Mouse (Mus musculus) megakaryocyte, embryonic 14.5 days (primary cell): ENCODE measurements around the gene Sufu. TPM values are rescaled to one million over a fixed set of nuclear protein-coding genes. Genes with fewer than 3 reads are reported as not detected.
A peak's percentile ranks its signal among the peaks of the same experiment; 100 is the strongest.

Experiments
- H3K27me3 ChIP-seq: replicated peaks from 2 replicates; pipeline ENCODE3; 2012; ENCODE audit warnings: inconsistent platforms
- H3K36me3 ChIP-seq: replicated peaks from 2 replicates; pipeline ENCODE3; 2012; ENCODE audit warnings: low read length, inconsistent platforms, mixed read lengths
- H3K4me1 ChIP-seq: 2 replicates; pipeline ENCODE4 v1.6.1; 2012; ENCODE audit warnings: inconsistent platforms
- H3K4me3 ChIP-seq: replicated peaks from 2 replicates; pipeline ENCODE3; 2012; ENCODE audit warnings: moderate library complexity, mild to moderate bottlenecking, inconsistent platforms
- H3K9me3 ChIP-seq: 2 replicates; pipeline ENCODE4 v1.6.1; 2012; ENCODE audit warnings: inconsistent platforms
- FLI1 ChIP-seq: IDR thresholded peaks from 2 replicates; pipeline ENCODE4 v1.6.1; 2012; ENCODE audit warnings: low read length, inconsistent platforms, mixed read lengths
- GATA1 ChIP-seq: IDR thresholded peaks from 3 replicates; pipeline ENCODE4 v1.6.1; 2012; ENCODE audit warnings: mixed read lengths, low read length, inconsistent platforms, borderline replicate concordance
- polyA plus RNA-seq: library from polyadenylated mRNA; stranded (reverse); fragments of >175 nt; gene quantifications from 2 replicates; pipeline ENCODE4 v1.2.3, GENCODE M21; 2012; ENCODE audit warnings: low replicate concordance; ENCODE audit not compliant: insufficient read depth

The Sufu gene
- 8.7 and 23.5 TPM in 2 replicates for polyA plus RNA-seq

DNA sequence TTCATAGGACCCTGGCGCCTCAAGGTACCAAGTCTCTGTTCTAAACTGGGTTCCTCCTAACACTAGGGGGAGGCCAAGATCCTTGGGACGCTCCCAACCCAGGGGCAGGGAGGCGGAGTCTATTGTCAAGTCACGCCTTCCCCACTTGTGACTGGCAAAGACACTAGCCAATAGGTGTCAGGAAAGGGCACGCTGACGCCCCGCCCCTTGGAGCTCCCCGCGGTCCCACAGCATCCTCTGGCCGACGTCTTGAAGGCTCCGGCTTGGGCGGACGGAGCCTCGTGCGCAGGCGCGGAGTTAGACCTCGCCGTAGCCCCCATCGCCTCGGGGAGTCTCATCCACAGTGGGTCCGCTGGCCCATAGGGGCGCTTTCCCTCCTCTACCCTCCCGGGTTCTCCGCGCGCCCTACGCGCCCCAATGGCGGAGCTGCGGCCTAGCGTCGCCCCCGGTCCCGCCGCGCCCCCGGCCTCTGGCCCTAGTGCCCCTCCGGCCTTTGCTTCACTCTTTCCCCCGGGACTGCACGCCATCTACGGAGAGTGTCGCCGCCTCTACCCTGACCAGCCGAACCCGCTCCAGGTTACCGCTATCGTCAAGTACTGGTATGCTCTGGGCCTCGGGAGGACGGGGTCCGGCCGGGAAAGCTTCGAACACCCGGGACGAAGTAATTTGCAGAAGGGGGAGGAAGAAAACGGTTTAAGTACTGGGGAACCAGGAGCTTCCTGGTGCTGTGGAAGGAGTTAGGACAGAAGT lies at the start of gene Sufu:
Gene Sufu, plus strand, starts transcription at position 211 of the 750 bp plus-strand sequence.
- no peak for TF ChIP-seq GATA1
- no peak for TF ChIP-seq FLI1
- peaks cover 49% of the 10 kb centered on the region for H3K4me1 ChIP-seq

DNA sequence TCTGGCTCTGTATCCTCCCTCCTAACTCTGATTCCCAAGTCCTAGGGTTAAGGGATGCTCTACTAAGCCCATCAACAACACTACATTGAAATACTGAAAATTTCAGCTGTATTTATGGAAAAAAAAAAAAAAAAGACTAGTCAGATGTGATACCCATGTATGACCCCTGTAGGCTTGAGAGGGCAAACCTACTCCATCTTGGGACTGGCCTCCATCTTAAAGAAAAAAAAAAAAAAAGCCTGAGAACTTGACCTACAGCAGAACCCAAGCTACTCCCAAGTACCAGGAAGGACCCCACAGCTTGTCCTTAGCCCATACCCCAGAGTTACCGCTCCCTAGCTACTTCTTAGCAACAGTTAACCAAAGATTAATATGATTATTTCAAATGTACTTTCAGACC lies 49.5 kb upstream of the Sufu start:
- Histone ChIP-seq H3K4me1 (peaks cover 41% of the 10 kb centered on the region), H3K4me3 (no peak overlapping the region), H3K27me3 (peaks cover 72% of the 10 kb centered on the region), H3K9me3 (no peaks in the 10 kb centered on the region), H3K36me3 (no peaks in the 10 kb centered on the region)
- TF ChIP-seq FLI1 = no peak
- no peak for TF ChIP-seq GATA1

More for the DNA sequence above, at the start of gene Sufu:
- Histone ChIP-seq H3K27me3 (no peaks in the 10 kb centered on the region), H3K9me3 (no peaks in the 10 kb centered on the region), H3K36me3 (peaks cover 26% of the 10 kb centered on the region), H3K4me3 (peak within 1 kb of the TSS; percentile 98)

DNA sequence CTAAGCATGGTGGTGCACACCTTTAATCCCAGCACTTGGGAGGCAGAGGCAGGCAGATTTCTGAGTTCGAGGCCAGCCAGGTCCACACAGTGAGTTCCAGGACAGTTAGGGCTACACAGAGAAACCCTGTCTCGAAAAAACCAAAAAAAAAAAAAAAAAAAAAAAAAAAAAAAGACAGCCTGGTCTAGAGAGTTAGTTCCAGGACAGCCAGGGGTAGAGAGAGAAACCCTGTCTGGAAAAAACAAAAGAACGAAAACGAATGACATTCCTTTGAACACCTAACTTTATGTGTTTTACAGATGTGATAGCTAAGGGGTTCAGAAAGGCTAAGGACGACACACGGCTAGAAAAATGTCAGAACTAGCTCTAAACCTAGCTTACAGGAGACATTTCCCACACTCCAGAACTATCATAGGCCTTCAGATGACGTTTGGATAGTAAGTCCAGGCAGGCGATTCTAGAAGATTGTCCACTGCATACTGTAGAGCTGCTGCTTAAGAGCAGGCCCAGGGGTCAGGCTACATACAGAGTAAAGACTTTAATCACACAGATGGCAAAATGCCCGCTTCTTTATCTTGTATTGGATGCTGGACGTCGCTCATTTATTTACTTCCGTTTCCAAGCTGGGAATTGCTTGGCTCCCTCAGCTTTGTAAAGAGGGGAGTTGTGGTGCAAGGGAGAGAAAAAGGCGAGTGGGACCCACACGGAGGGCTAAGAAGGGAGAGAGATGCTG lies 48.6 kb upstream of the Sufu start:
- H3K4me3 ChIP-seq = peak overlapping the region; percentile 93
- H3K36me3 ChIP-seq = no peaks in the 10 kb centered on the region
- no peaks in the 10 kb centered on the region for H3K9me3 ChIP-seq
- peaks cover 80% of the 10 kb centered on the region for H3K27me3 ChIP-seq
- H3K4me1 ChIP-seq = peaks cover 41% of the 10 kb centered on the region
- TF ChIP-seq FLI1 = no peak
- no peak for TF ChIP-seq GATA1

DNA sequence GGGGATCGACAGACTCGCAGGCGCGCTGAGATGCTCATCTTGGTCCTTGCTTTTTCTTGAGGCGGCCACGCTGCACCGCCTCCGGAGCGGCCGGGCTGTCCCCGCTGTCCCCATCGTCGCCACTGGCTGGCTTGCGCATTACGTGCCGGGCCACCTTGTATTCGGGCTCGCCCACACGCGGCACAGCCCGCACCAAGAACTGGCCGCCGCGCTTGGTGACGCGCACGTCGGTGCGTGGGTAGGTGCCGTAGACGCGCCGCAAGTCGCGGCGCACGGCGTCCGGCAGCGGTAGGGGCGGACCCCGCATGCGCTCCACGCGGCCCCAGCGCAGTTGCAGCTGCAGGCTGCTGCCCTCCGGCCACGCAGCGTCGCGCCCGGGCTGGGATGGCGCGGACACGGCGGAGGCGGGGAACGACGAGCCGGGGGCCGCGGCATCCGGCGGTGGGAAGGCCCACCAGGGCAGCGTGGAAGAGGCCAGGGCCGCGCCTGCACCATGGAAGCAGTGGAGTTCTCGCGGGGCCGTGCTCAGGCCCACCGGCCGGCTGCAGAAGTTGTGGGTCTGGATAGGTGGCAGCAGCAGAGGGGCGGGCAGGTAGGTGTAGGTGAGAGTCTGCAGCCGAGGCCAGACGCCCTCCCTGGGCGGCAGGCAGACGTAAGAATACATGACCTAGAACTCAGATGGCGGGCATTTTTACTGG lies 47.8 kb upstream of the Sufu start:
- no peaks in the 10 kb centered on the region for H3K36me3 ChIP-seq
- peaks cover 35% of the 10 kb centered on the region for H3K4me1 ChIP-seq
- peaks cover 83% of the 10 kb centered on the region for H3K27me3 ChIP-seq
- H3K9me3 ChIP-seq = 0 out of 2 replicates have a peak, but pooled peaks cover 3% of the 10 kb centered on the region
- TF ChIP-seq FLI1 = no peak
- TF ChIP-seq GATA1 = no peak
- peak overlapping the region; percentile 93 for H3K4me3 ChIP-seq

DNA sequence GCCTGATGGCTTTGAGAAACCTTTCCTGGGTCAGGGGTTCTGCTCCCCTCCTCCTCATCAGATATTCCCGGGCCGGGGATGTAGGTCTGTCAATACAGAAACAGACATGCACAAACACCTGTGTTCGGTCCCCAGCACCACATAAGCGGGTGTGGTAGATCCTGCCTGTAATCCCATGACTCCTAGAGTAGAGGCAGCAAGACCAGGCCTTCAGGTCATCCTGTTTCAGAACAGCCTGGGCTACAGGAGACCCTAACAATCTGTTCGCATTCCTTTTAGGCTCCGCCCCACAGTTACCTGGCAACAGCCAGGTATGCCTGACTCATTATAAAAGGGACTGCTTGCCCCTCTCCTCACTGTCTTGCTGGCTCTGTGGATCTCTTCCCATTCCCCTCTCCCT lies 47.1 kb upstream of the Sufu start:
- H3K4me3 ChIP-seq = peak overlapping the region; percentile 93
- no peaks in the 10 kb centered on the region for H3K36me3 ChIP-seq
- H3K4me1 ChIP-seq = peaks cover 33% of the 10 kb centered on the region
- H3K27me3 ChIP-seq = peaks cover 82% of the 10 kb centered on the region
- H3K9me3 ChIP-seq = peaks cover 8% of the 10 kb centered on the region
- TF ChIP-seq FLI1 = no peak
- TF ChIP-seq GATA1 = no peak

DNA sequence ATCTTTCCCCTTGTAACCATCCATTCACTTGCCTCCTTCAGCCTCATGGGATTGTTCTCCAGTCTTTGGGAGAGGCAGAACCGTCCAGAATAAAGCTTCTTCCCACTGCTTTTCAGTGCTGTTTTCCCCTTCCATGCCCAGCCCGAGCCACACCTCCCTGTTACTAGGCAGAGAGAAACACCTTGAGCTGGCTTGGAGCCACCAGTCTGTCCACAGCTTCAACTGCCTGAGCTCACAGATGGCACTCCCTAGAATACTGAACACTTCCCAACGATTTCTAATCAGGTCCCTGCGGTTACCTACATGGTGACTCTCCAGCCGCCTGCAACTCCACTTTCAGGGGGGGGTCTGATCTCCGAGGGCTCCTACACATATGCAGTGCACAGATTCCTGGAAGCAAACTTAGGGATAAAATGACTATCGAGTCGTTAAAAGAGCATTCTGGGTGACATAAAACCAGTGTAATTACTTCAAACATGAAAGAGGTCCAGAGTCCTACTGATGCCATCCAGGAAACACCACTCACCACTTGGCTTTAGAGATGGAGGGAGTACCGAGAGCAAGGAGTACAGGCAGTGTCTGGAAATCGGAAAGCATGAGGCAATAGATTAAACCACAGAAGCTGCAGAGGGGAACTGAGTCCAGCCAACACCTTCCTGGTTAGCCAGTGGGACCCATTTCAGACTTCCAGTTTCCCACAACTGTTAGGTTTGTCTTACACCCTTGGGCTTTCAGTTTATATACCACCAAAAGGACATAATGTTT lies 46.3 kb upstream of the Sufu start, which contains the start of gene 2310034G01Rik:
Gene 2310034G01Rik, minus strand, starts transcription at position 135 of the 765 bp plus-strand sequence.
- Histone ChIP-seq H3K36me3 (no peaks in the 10 kb centered on the region), H3K4me1 (peaks cover 25% of the 10 kb centered on the region), H3K27me3 (peaks cover 82% of the 10 kb centered on the region), H3K9me3 (peaks cover 12% of the 10 kb centered on the region), H3K4me3 (peak within 1 kb of the TSS; percentile 93)
- TF ChIP-seq GATA1 = no peak
- no peak for TF ChIP-seq FLI1

DNA sequence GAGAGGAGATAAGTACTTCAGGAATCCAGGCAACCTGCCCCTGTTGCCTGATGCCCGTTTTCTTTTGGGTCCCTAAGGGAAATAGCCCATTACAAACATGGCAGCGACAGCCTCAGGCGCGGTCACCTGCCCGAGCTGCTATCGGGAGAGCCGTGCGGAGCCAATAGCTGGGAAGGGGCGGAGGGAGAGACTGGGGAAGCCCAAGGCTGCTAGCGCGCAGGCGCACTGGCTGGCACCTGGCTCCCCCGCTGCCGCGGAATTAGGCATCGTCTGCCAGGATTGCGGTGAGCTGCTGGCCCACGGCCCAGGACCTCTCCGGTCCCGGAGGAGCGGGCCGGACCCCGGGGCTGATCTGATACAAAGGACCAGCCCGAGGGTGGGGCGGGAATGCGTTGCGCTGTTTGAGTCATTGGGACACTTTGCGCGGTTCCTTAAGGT lies 40.0 kb upstream of the Sufu start:
- H3K4me3 ChIP-seq = peak overlapping the region; percentile 90
- H3K36me3 ChIP-seq = no peaks in the 10 kb centered on the region
- peaks cover 83% of the 10 kb centered on the region for H3K27me3 ChIP-seq
- TF ChIP-seq GATA1 = no peak
- TF ChIP-seq FLI1 = no peak
- H3K9me3 ChIP-seq = peaks cover 26% of the 10 kb centered on the region
- peaks cover 31% of the 10 kb centered on the region for H3K4me1 ChIP-seq

DNA sequence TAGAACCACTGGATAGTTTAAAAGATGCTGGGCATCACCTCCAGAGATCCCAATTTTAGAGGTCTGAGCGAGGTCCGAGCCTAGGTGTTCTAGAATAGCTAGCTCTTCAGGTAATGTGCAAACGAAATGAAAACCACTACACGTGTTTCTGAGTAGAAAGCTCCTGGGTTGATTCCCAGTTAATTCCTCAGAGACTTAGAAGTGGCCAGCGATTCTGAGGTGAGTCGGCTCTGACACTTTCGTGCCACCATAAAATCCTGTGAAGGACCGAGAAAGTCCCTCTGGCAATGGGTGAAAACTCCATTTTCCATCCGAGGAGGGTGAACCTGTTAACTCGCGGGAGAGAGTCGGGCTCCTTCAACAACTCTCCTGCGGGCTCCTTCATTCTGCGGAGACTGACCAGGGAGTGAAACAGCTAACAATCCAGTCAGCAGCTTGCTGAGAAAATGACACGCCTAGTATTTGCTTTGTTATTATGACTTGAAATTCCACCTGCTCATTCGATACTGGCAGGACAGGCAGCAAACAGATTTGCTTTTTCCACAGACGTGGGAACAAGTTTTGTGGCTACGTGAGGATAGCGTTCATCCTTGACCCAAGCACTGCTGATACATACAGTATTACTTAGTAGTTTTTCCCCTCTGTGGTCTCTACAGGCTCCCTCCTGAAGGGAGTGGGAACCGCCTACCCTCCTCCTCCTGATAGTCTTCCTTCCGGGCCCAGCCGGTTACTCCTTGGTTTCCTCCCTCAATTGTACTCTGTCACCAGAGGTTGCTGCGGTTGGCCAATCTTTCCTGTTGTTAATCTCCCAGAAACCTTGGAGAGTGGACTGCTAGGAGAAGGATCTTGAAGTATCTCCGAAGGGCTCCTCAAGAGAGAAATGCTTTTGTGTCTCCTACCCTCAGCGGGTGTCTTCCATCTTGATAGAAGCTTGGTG lies 39.1 kb upstream of the Sufu start:
- Histone ChIP-seq H3K27me3 (peaks cover 81% of the 10 kb centered on the region), H3K9me3 (peaks cover 31% of the 10 kb centered on the region), H3K4me1 (peaks cover 31% of the 10 kb centered on the region), H3K36me3 (no peaks in the 10 kb centered on the region), H3K4me3 (peak overlapping the region; percentile 90)
- no peak for TF ChIP-seq FLI1
- no peak for TF ChIP-seq GATA1
